Mouse (Mus musculus): ENCODE results near the gene Dot1l. TPM values are rescaled to one million over a fixed set of nuclear protein-coding genes. Genes with fewer than 3 reads are reported as not detected.

The Dot1l gene
- total and polyA plus RNA-seq, 3 experiments = 8.7 to 118 (median 105) TPM

DNA sequence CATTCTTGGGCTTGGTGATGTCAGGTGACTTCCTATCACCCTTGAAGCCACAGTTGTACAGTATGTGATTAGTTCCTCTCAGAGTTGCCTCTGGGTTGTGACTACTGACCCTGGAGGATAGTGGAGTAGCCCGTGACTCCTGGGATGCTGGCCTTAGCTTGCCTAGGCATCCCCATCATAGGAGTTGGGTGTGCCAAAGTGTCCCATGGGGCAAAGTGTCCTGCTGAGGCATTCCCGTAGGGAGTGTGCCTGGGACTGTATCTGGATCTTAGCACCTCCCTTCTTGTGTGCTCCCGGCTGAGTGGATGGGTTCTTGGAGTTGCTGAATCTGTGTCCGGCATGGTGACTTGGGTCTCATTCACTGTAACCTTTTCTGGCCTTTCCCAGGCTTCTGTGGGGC lies 20.0 kb downstream of the Dot1l start:
- H3K36me3 ChIP-seq (replicated peaks) = peaks cover 100% of the 10 kb centered on the region
- no peak for DNase-seq (ENCODE audit: low spot score)
- no peak for ATAC-seq (ENCODE audit: extremely low read depth, insufficient number of reproducible peaks, low FRiP score, poor library complexity, severe bottlenecking)

DNA sequence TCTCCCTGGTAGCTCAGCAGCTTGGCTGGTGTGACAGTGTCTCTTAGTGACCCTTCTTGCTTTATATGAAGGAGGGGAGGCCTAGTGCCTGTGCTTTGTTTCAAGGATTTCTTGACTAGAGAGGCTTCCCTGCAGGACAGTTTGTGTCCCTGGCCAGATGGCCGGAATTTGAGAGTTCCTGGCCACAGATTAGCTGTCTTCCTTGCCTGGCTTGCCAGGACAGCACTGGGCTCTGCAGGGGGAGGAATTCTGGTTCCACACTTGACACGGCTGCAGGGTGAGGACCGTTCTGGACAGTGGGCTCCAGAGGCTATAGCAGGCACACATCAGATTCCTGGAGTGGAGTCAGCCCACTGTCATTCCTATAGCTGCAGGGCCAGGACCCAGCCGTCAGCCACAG lies 20.7 kb downstream of the Dot1l start:
- peaks cover 16% of the 10 kb centered on the region; the same call in 1 of the 2 replicates for H3K4me1 ChIP-seq (ENCODE audit: insufficient read depth, low read depth, low read length)
- ATAC-seq (ENCODE audit: extremely low read depth, insufficient number of reproducible peaks, low FRiP score, poor library complexity, severe bottlenecking) (no peak), DNase-seq (ENCODE audit: low spot score) (no peak)
- no peaks in the 10 kb centered on the region for H3K27me3 ChIP-seq (ENCODE audit: insufficient read depth, low read length)
- TF ChIP-seq CTCF (IDR thresholded peaks at IDR 0.05; ENCODE audit: low read depth, low read length) (no peak), GATA2 (IDR thresholded peaks at IDR 0.05; ENCODE audit: borderline replicate concordance, low read depth, low read length) (no peak), GATA1 (IDR thresholded peaks at IDR 0.05; ENCODE audit: borderline replicate concordance, low read length) (no peak), POLR2AphosphoS5 (IDR thresholded peaks at IDR 0.05; ENCODE audit: insufficient replicate concordance, low read depth, low read length) (no peak), TAL1 (conservative IDR thresholded peaks at IDR 0.05; ENCODE audit: low read depth, low read length) (no peak)
- H3K4me3 ChIP-seq (ENCODE audit: low read depth, low read length) = no peak overlapping the region
- H3K9me3 ChIP-seq (replicated peaks) = no peaks in the 10 kb centered on the region
- H3K36me3 ChIP-seq (replicated peaks) = peaks cover 100% of the 10 kb centered on the region

More for the DNA sequence above, 20.0 kb downstream of the Dot1l start:
- no peak for TF ChIP-seq CTCF (IDR thresholded peaks at IDR 0.05; ENCODE audit: low read depth, low read length)
- no peak for TF ChIP-seq GATA2 (IDR thresholded peaks at IDR 0.05; ENCODE audit: borderline replicate concordance, low read depth, low read length)
- TF ChIP-seq GATA1 (IDR thresholded peaks at IDR 0.05; ENCODE audit: borderline replicate concordance, low read length) = no peak
- TF ChIP-seq POLR2AphosphoS5 (IDR thresholded peaks at IDR 0.05; ENCODE audit: insufficient replicate concordance, low read depth, low read length) = no peak
- TF ChIP-seq TAL1 (conservative IDR thresholded peaks at IDR 0.05; ENCODE audit: low read depth, low read length) = no peak
- no peak overlapping the region for H3K4me3 ChIP-seq (ENCODE audit: low read depth, low read length)
- no peaks in the 10 kb centered on the region for H3K27me3 ChIP-seq (ENCODE audit: insufficient read depth, low read length)
- peaks cover 16% of the 10 kb centered on the region; the same call in 1 of the 2 replicates for H3K4me1 ChIP-seq (ENCODE audit: insufficient read depth, low read depth, low read length)
- no peaks in the 10 kb centered on the region for H3K9me3 ChIP-seq (replicated peaks)

DNA sequence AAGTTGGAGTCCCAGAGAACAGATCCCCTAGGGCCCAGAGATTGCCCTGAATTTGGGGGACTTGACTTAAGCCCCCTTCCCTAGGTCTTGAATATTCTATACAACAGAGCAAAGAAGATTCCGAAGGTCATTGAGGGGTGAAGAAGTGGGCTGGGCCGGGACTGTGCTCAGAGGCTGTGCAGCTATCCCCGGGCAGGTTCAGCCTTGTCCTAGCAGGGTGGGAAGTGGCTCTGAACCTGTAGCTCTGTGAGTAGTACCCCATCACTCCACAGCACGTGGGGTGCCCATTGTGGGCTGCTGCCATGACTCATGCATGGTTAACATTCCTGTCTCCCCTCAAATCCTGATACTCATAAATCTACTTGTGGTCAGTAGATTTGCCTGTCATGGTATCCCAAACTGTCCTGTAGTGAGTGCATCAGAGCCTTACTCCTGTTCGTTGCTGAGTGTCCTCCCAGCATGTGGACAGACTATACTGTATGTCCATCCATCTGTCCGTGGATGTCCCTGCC lies 21.4 kb downstream of the Dot1l start:
- H3K36me3 ChIP-seq (replicated peaks) = peaks cover 100% of the 10 kb centered on the region
- DNase-seq (ENCODE audit: low spot score) = no peak
- ATAC-seq (ENCODE audit: extremely low read depth, insufficient number of reproducible peaks, low FRiP score, poor library complexity, severe bottlenecking) = no peak
- H3K4me3 ChIP-seq (ENCODE audit: low read depth, low read length) = no peak overlapping the region
- TF ChIP-seq CTCF (IDR thresholded peaks at IDR 0.05; ENCODE audit: low read depth, low read length) (no peak), GATA1 (IDR thresholded peaks at IDR 0.05; ENCODE audit: borderline replicate concordance, low read length) (no peak), TAL1 (conservative IDR thresholded peaks at IDR 0.05; ENCODE audit: low read depth, low read length) (no peak), POLR2AphosphoS5 (IDR thresholded peaks at IDR 0.05; ENCODE audit: insufficient replicate concordance, low read depth, low read length) (no peak), GATA2 (IDR thresholded peaks at IDR 0.05; ENCODE audit: borderline replicate concordance, low read depth, low read length) (no peak)
- H3K4me1 ChIP-seq (ENCODE audit: insufficient read depth, low read depth, low read length) = peaks cover 16% of the 10 kb centered on the region; the same call in 1 of the 2 replicates
- H3K27me3 ChIP-seq (ENCODE audit: insufficient read depth, low read length) = no peaks in the 10 kb centered on the region
- H3K9me3 ChIP-seq (replicated peaks) = no peaks in the 10 kb centered on the region

DNA sequence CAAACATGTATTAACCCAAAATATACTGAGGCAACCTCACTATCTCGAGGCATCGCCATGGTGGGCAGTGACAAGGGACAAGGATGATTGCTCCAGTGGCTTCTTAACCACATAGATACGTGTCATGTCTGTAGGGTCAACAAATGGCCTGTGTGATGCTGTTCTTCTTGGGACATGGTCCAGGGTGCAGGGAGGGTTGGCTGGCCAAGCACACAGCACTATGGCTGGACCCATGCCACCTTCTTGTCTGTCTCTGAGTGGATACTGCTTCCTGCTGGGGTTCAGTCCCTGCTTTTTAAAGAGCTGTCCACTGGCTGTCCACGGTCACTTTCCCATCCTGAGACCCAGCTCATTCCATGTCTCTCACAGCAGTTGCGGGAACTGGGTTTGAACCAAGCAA lies 22.1 kb downstream of the Dot1l start:
- ATAC-seq (ENCODE audit: extremely low read depth, insufficient number of reproducible peaks, low FRiP score, poor library complexity, severe bottlenecking) (no peak), DNase-seq (ENCODE audit: low spot score) (no peak)
- TF ChIP-seq POLR2AphosphoS5 (IDR thresholded peaks at IDR 0.05; ENCODE audit: insufficient replicate concordance, low read depth, low read length) = no peak
- TF ChIP-seq GATA2 (IDR thresholded peaks at IDR 0.05; ENCODE audit: borderline replicate concordance, low read depth, low read length) = no peak
- no peak for TF ChIP-seq TAL1 (conservative IDR thresholded peaks at IDR 0.05; ENCODE audit: low read depth, low read length)
- TF ChIP-seq CTCF (IDR thresholded peaks at IDR 0.05; ENCODE audit: low read depth, low read length) = no peak
- no peak for TF ChIP-seq GATA1 (IDR thresholded peaks at IDR 0.05; ENCODE audit: borderline replicate concordance, low read length)
- H3K9me3 ChIP-seq (replicated peaks) = no peaks in the 10 kb centered on the region
- no peaks in the 10 kb centered on the region for H3K27me3 ChIP-seq (ENCODE audit: insufficient read depth, low read length)
- peaks cover 16% of the 10 kb centered on the region; the same call in 1 of the 2 replicates for H3K4me1 ChIP-seq (ENCODE audit: insufficient read depth, low read depth, low read length)
- H3K36me3 ChIP-seq (replicated peaks) = peaks cover 100% of the 10 kb centered on the region
- H3K4me3 ChIP-seq (ENCODE audit: low read depth, low read length) = no peak overlapping the region

DNA sequence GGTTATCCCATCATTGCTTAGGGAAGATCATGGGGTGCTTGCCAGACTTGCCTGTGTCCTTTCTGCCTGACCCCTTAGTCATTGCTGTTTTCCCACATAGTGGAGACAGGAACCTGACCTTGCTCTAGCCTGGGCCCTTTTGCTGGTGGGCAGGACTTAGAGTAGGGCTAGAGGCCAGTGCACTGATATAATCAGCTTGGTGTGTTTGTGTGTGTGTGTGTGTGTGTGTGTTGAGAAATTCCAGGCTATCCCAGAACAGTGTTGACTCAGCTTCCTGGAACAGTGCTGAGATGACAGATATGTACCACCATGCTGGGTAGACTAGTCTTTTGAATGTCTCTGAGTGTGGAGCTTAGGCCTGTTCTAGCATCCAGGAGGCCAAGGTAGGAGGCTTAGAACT lies 24.6 kb downstream of the Dot1l start:
- H3K27me3 ChIP-seq (ENCODE audit: insufficient read depth, low read length) = no peaks in the 10 kb centered on the region
- H3K36me3 ChIP-seq (replicated peaks) = peaks cover 100% of the 10 kb centered on the region
- peaks cover 12% of the 10 kb centered on the region for H3K4me1 ChIP-seq (ENCODE audit: insufficient read depth, low read depth, low read length)
- H3K4me3 ChIP-seq (ENCODE audit: low read depth, low read length) = no peak overlapping the region
- ATAC-seq (ENCODE audit: extremely low read depth, insufficient number of reproducible peaks, low FRiP score, poor library complexity, severe bottlenecking) (no peak), DNase-seq (ENCODE audit: low spot score) (no peak)
- TF ChIP-seq GATA2 (IDR thresholded peaks at IDR 0.05; ENCODE audit: borderline replicate concordance, low read depth, low read length) = no peak
- TF ChIP-seq CTCF (IDR thresholded peaks at IDR 0.05; ENCODE audit: low read depth, low read length) = no peak
- no peak for TF ChIP-seq POLR2AphosphoS5 (IDR thresholded peaks at IDR 0.05; ENCODE audit: insufficient replicate concordance, low read depth, low read length)
- no peak for TF ChIP-seq GATA1 (IDR thresholded peaks at IDR 0.05; ENCODE audit: borderline replicate concordance, low read length)
- no peak for TF ChIP-seq TAL1 (conservative IDR thresholded peaks at IDR 0.05; ENCODE audit: low read depth, low read length)
- no peaks in the 10 kb centered on the region for H3K9me3 ChIP-seq (replicated peaks)

DNA sequence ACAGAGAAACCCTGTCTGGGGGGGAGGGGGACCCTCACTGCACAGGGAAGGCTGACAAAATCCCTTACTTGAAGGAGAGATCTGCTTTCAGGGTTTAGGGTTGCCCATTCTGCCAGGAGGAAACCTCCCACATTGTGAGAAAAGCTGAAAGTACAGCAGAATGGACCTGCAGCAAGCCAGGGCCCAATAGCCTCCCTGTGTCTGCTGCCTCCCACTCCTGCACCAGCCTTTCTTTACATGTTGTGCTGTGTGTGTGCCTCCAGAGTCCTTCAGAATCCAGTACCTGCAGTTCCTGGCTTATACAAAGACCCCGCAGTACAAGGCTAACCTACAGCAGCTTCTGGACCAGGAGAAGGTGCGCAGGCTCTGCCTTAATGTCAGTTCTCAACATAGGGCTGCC lies 29.3 kb downstream of the Dot1l start:
- Histone ChIP-seq H3K4me3 (ENCODE audit: low read depth, low read length) (no peak overlapping the region), H3K36me3 (replicated peaks) (peaks cover 100% of the 10 kb centered on the region), H3K9me3 (replicated peaks) (no peaks in the 10 kb centered on the region), H3K27me3 (ENCODE audit: insufficient read depth, low read length) (no peaks in the 10 kb centered on the region), H3K4me1 (ENCODE audit: insufficient read depth, low read depth, low read length) (peaks cover 18% of the 10 kb centered on the region)
- no peak for TF ChIP-seq TAL1 (conservative IDR thresholded peaks at IDR 0.05; ENCODE audit: low read depth, low read length)
- no peak for TF ChIP-seq POLR2AphosphoS5 (IDR thresholded peaks at IDR 0.05; ENCODE audit: insufficient replicate concordance, low read depth, low read length)
- TF ChIP-seq GATA1 (IDR thresholded peaks at IDR 0.05; ENCODE audit: borderline replicate concordance, low read length) = no peak
- TF ChIP-seq GATA2 (IDR thresholded peaks at IDR 0.05; ENCODE audit: borderline replicate concordance, low read depth, low read length) = no peak
- TF ChIP-seq CTCF (IDR thresholded peaks at IDR 0.05; ENCODE audit: low read depth, low read length) = no peak
- ATAC-seq (ENCODE audit: extremely low read depth, insufficient number of reproducible peaks, low FRiP score, poor library complexity, severe bottlenecking) = no peak
- DNase-seq (ENCODE audit: low spot score) = no peak

Measured in G1E (cell line).